29 mouse cellular contexts compared by ENCODE assay signal in genomic region chr14:79934426-79934825, GRCm38 (mm10). TPM values are rescaled to one million over a fixed set of nuclear protein-coding genes. Genes with fewer than 3 reads are reported as not detected.
"Had no signal": no experiment of that assay in that cellular context is flagged by ENCODE, and none has a peak within 500 bp of the region (broad histone marks: within the 10 kb centered on the region; RNA-seq: fewer than 3 reads in every experiment).

No protein-coding gene starts in this region.

- H3K9me3 ChIP-seq: heart, embryonic 13.5 days; heart, embryonic 15.5 days; hindbrain, embryonic 13.5 days; hindbrain, embryonic 15.5 days; kidney, embryonic 15.5 days; limb, embryonic 10.5 days; liver, embryonic 13.5 days; liver, embryonic 15.5 days had no signal

- DNase-seq: gastrocnemius, adult 2 months; gastrocnemius, postnatal 10 days; gastrocnemius, postnatal 25 days; heart, adult 2 months; heart, postnatal 14 days; heart, postnatal 36 days; kidney, adult 11 months; kidney, adult 2 months; kidney, adult 9 months; kidney, postnatal 14 days; kidney, postnatal 36 days; layer of hippocampus, adult 9-11 months; layer of hippocampus, postnatal 36 days; liver; liver, embryonic 13.5 days had no signal

- H3K4me1 ChIP-seq: heart, embryonic 13.5 days; heart, embryonic 15.5 days; hindbrain, embryonic 13.5 days; hindbrain, embryonic 15.5 days; kidney, embryonic 15.5 days; limb, embryonic 10.5 days; limb, embryonic 12.5 days; liver, embryonic 13.5 days; liver, embryonic 15.5 days had no signal

- H3K4me2 ChIP-seq: heart, embryonic 11.5 days; heart, embryonic 13.5 days; heart, embryonic 15.5 days; hindbrain, embryonic 13.5 days; hindbrain, embryonic 15.5 days; kidney, embryonic 15.5 days; limb, embryonic 12.5 days; liver, embryonic 11.5 days; liver, embryonic 13.5 days; liver, embryonic 15.5 days had no signal

- H3K36me3 ChIP-seq: heart, embryonic 13.5 days; heart, embryonic 15.5 days; hindbrain, embryonic 13.5 days; hindbrain, embryonic 15.5 days; kidney, embryonic 15.5 days; limb, embryonic 10.5 days; limb, embryonic 12.5 days; liver, embryonic 13.5 days; liver, embryonic 15.5 days had no signal

- H3K9ac ChIP-seq: heart, embryonic 13.5 days; heart, embryonic 15.5 days; hindbrain, embryonic 13.5 days; hindbrain, embryonic 15.5 days; kidney, embryonic 15.5 days; limb, embryonic 12.5 days; liver, embryonic 13.5 days; liver, embryonic 15.5 days had no signal

- ATAC-seq: hindbrain, postnatal 0 days; intestine, embryonic 16.5 days had no signal

- H3K27ac ChIP-seq: gastrocnemius, adult 2 months; heart, adult 2 months; heart, embryonic 13.5 days; heart, embryonic 15.5 days; hindbrain, embryonic 13.5 days; hindbrain, embryonic 15.5 days; hindbrain, postnatal 0 days; kidney, embryonic 15.5 days; kidney, postnatal 0 days; left cerebral cortex, adult 2 months; limb, embryonic 10.5 days; limb, embryonic 12.5 days; liver, embryonic 13.5 days; liver, embryonic 15.5 days had no signal

- H3K4me3 ChIP-seq: gastrocnemius, adult 2 months; heart, adult 2 months; heart, embryonic 13.5 days; heart, embryonic 15.5 days; hindbrain, embryonic 13.5 days; hindbrain, embryonic 15.5 days; kidney, embryonic 15.5 days; left cerebral cortex, adult 2 months; limb, embryonic 10.5 days; limb, embryonic 12.5 days; liver, embryonic 13.5 days; liver, embryonic 15.5 days had no signal

- H3K27me3 ChIP-seq: heart, embryonic 13.5 days; heart, embryonic 15.5 days; hindbrain, embryonic 13.5 days; hindbrain, embryonic 15.5 days; kidney, embryonic 15.5 days; limb, embryonic 12.5 days; liver, embryonic 13.5 days; liver, embryonic 15.5 days had no signal

RNA-seq across cellular contexts. Expression of gene Olfm4, which starts 49.5 kb away (rescaled TPM):
- polyA plus RNA-seq: heart, adult 2 months had no signal
